Mouse (Mus musculus) layer of hippocampus, postnatal 10 days (tissue): ENCODE data around the gene Srd5a1. TPM values are rescaled to one million over a fixed set of nuclear protein-coding genes. Genes with fewer than 3 reads are reported as not detected.
"Not testable (repeated sequence)": the region's sequence is repeated elsewhere in the genome, so short reads cannot be mapped to it uniquely, and the experiment has no call there.

Experiments
- DNase-seq, 2 experiments: peaks; one replicate each; pipeline ENCODE4 v3.0.0; 2021; ENCODE audit warnings: low spot score in 2 of 2
- total RNA-seq, 2 experiments: library from RNA; stranded (reverse); gene quantifications; 2 replicates each; pipeline ENCODE4 v1.2.3; 2021

Srd5a1 gene
- total RNA-seq, 2 experiments from 2014 or later = 22.9 TPM

DNA sequence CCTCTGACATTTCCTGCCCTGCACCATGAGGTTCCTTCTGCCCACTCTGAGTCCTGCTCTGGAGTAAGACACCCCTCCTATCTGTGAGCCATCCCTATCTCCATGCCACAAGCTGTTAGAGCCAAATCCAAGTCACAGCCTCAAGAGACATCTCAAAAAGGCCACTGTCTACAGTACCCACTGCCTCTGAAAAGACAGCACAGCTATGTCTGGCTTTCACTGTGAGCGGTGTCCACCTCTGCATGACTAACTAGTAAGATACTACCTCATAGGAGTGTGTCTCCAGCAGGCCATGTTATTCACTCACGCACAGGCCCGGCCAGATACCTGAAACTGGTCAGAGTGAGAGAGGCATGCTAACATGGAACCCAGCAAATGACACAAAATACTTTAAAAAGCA is 16.7 kb upstream of the Srd5a1 start:
- no peak for DNase-seq

DNA sequence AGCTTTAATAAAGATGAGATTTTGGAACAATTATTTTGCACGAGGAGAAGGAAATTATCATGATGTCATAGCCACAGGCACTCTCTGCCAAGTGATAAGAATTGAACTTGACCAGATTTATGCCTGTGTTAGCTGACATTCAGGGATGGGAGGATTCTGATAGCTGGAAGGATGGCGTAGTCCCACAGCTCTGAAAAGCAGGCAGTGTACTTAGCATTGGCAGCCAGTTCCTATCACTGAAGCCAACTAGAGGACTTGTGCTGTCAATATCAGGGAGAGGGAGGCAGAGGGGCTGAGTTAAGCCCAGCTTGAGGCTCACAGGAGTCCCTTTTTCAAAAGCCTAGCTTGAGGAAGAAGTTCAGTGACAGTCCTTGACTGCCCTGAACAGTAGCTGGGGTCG is 13.3 kb upstream of the Srd5a1 start:
- DNase-seq = no peak

DNA sequence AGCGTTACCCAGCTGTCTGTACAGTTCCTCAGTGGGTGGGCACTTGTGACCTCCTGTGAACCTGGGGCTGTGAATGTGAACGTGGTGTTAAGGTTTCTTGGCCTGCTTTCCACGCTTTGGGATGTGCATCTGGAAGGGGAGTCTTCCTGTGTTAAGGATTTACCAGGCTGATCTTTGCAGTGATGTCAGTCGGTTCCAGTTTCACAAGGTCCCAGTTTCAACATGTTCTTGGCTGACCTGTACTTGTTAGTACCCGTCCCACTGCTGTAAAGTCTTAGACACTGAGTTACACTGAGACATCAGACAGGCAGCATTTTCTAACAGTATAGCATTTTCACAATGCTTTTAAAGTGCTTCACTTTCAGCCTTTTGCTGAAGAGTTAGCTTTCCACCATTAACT is 12.6 kb upstream of the Srd5a1 start:
- no peak for DNase-seq

DNA sequence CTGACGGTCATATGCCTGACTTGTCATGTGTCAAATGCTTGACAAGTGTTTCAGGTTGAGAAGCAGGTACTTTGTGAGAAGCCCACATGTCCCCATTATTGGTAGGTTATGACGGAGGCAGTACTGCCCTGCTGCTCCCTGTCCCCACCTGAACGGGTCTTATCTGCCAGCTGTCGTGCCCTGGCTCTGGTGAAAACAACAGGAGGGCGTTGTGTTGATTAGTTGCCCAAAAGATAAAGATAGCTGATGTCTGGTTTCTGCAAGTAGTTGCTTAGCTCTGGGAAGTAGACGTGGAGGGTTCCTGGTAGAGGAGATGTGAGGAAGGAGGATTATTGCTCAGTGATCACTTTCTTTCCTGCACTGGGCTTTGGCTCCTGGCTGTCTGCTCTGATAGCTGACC is 5.5 kb upstream of the Srd5a1 start:
- no peak for DNase-seq

DNA sequence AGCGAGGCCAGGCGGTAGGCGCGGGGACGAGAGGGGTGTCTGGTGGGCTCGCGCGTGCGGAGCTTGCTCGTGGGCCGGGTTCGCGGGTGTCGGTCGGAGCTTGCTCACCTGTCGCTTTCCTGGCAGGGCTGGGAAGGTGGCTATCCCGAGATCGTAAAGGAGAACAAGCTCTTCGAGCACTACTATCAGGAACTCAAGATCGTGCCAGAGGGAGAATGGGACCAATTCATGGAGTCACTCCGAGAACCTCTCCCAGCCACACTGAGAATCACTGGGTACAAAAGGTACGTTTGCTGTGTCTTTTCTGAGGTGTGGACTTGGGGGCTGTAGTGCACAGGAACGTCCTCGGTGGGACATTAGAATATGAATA is 918 bp upstream of the Srd5a1 start:
- no peak for DNase-seq

DNA sequence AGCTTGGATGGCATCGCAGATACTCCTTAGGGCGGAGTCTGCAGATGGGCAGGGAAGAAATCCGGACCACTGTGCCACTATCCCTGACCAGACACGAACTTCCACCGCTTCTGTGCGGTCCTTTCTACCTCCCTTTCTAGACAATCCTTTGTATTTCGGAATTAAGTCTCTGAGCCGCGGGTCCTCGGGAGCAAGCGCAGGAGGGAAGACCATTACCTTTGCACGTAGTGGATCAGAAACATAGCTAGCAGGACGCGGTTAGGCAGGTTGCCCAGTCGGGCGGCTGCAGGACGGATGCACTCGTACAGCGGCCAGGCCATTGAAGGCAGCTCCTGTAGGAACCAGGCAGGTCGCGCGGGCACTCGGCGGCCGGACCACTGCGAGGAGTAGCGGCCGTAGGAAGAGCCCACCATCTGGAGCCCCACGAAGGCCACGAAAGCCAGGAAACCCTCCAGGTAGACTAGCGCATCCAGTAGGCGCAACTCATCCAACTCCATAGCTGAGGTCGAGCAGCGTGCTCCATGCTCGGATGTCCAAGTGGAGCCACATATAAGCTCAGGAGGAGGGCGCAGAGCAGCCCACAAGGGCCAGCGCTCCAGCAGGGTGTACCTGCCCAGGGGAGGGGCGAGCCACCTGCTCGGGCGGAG is 368 bp downstream of the Srd5a1 start:
- peak; percentile 54 to 65 for DNase-seq

DNA sequence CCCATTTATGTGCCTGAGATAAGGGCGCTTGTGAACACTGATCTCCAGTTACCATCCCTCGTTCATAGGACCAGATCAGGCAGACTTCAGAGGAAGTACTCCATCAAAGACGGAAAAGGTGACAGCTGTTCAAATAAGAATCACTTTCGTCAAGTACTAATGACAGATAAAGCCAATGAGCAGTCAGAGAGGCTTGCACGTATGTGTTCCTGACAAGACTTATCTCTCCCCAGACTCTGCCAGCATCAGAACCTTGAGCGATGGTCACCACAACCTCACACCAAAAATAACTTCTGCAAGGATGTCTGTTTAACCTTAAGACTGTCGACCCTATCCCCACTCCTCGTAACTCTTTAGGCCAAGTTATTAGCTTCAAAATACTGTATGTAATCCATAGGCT is 2.5 kb downstream of the Srd5a1 start:
- no peak for DNase-seq

DNA sequence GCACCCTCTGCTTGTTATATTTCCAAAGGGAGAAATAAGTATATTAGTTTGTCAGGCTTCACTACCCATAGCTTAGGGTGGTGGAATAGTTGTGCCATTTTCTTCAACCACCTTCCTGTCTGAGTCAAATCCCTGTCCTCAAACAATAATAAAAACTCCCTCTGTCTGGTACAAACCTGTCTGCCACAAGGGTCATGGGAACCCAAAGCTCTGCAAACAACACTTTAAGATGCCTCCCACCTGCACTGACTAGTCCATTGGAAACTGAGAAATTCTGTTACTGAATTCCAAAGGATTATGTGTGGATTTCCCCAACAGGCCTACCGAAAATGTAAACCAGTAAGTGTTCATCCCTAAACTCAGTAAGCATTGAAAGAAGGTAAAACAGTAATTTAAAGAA is 6.6 kb downstream of the Srd5a1 start:
- no peak for DNase-seq

DNA sequence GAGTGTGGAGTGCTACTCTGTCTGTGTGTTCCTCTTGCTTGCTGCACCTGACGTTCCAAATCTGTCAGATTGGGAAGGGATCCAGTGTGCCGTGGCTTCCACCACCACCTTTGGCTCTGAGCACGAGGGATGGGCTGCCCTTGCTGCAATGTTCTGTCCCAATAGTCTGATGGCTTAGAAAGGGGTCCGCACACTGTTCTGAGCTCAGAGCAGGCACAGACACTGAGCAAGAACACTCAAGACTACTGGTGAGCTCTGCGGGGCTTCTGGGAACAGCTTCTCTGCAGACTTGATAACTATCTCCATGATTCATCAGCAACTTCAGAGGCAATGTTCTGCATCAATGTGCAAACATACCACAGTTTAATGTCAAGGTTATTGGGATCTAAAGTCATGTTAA is 9.9 kb downstream of the Srd5a1 start:
- no peak for DNase-seq

DNA sequence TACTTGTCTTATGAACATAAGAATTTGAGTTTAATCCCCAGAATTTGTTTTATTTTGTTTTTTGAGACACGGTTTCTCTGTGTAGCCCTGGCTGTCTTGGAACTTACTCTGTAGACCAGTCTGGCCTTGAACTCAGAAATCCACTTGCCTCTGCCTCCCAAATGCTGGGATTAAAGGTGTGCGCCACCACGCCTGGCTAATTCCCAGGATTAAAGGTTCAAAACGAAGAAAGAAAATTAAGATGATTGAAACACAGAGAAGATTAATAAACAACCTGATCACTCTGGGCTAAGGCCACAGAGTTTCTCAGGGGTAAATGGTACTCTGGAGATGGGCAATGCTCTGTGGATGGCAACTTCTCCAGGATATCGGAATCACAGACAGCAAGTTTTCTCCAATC is 10.4 kb downstream of the Srd5a1 start:
- DNase-seq = not testable (repeated sequence)

DNA sequence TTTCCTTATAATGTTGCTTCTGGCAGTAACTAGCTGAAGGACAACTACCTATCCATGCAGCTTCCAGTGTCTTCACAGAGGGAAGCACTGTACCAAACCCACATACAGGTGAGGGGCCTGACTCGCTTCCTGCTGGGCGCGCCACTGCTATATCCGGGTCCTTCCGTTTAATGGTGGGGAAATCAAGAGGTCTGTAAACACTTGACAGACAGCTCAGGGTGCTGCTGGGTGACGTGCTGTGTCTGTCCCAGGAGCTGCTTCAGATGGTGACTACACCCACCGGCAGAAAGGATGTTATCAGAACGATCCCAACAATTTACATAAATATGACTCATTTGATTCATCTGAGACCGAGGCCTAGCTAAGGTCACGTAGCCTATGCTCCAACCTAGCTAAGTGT is 12.4 kb downstream of the Srd5a1 start:
- no peak for DNase-seq

DNA sequence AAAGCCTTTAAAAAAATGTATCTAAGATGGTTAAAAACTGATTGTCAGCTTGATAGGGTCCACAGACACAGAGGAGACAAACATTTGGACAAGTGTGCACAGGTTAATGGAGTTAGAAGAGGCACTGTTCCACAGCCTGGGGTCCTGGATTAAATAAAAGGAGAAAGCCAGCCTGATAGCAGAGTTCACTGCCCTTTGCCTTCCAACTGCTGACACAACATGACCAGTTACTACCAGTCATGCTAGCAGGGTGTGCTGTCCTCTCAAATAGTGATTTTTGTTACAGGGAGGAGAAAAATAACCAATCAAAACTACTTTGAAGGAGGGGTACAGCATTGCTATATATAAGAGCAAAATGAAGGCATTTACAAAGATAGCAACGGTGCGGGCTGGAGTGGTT is 14.7 kb downstream of the Srd5a1 start:
- DNase-seq = no peak

DNA sequence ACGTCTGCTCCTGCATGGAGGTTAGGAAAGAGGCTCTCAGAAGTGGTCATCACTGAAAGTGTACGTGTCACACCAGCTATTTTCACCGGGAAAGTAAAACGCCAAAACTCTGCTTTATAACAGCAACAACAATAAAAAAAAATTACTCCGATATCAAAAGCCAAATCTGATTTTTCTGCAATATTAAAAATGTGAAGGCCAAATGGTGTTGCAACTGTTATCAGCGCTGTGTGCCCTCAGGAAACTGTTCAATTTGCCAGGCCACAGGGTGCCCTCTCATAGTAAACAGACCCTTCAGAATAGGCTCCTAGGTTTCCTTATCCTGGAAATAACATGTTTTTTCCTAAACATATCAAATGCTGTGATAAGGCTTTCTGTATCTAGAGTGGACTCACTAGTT is 15.3 kb downstream of the Srd5a1 start:
- no peak for DNase-seq

DNA sequence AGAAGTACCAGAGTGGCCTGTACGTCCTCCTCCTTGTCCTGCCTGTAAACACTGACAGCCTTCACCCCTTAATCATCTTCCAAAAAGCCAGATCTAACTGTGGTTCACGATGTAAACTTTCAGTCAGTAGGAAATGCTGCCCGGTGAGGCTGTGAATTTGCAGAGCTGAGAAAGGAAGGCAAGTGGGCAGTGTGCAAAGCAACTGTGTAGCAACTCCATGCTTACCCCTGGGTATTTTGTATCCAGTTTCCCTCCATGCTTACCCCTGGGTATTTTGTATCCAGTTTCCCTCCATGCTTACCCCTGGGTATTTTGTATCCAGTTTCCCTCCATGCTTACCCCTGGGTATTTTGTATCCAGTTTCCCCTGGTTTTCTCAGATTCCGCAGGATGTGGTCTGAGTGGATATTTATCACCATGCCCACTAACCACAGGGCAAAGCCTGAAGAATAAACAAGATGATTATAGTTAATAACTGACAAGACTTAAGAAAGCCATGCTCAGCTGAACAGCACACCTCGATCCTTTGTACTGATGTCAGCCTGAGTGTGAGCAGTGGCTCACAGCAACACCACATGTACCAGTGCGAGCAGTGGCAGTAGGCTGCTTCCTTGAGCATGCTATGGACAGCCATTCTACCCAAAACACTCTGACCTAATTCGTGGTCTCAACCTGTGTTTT is 16.5 kb downstream of the Srd5a1 start:
- DNase-seq = no peak

DNA sequence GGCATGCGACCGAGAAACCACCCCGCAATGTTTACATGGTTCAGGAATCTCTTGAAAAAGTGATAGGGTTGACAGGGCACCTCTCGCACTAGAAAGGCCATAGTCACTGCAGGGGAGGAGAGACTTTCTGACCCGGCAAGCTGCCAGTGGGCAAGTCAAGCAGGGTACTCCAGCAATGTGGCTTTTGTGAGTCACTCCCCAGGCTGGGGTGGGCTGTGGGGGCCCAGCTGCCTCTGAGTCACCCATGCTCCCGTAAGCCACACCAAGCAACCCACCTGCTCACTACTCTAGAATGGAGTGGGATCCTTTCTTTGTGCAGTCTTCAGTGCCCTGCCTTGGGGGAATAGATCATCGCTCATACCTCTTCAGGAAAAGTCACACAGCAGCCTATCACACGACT is 17.8 kb downstream of the Srd5a1 start:
- DNase-seq = no peak

DNA sequence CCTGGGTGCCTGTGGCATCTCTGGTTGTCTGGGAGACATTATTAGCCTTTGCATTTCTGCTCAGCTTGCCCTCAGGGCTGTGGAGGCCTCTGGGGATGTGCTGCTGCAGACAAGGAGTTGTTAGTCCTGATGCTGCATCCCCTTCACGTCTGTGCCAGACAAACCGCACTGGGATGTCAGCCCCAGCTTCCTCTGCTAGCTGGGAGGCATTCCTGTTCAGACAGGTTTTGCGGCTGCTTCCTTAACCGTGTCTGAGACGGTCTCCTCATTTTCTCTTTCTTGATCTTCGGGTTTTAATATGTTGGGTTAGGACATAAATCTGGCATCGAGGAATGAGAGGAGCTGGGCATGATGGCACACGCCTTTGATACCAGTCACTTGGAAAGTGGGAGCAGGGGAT is 19.0 kb downstream of the Srd5a1 start:
- DNase-seq = no peak

DNA sequence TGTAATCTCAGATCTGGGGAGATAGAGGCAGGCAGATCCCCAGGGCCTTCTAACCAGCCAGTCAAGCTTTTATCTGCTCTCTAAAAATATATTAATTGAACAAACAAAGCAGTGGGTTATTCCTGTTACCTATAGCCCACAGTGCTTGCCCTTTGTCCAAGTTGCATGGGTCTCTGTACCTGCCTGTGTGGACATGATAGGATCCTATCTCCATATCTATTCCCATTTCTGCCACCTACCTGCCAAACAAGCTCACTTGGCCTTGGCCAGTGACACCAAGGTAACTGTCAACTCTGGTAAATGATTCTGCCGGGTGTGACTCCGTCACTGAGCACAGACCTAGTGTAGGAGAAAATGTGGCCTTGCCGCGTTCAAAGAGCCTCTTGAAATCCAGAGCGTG is 19.9 kb downstream of the Srd5a1 start:
- no peak for DNase-seq

DNA sequence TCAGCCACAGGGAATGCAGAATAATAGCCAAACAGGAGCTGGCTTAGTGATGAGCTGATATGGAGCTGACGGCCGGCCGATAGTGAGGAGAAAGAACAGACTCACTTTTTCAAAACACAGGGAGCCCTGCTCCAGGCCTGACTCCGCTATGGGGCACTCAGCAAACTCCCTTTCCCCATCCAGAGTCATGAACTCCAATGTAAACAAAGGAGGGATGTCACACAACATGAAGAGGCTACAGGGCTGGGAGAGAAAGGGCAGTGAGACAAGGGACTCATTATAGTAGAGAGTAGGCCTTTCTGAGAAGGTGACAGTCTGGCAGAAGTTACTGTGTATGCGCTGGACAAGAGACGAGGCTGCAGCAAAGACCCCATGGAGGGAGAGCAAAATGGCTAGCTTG is 23.0 kb downstream of the Srd5a1 start:
- DNase-seq = no peak

DNA sequence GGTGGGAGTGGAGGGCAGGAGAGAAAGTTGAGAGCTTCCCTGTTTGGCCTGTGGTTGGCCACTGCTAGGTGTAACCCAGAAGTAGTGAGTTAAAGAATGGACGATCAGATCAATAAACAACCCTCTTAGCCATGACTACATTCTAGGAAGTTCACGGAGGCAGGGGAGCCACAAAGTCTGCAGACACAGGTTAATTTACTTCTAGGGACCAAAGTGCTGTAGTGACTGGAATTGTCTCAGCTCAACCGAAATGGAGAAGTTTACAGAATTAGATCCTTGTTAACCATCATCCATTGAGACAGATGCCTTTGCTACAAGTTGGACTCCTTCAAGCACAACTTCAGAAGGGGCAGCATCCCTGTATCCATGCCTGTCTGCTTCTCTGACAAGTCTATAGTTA is 23.4 kb downstream of the Srd5a1 start:
- DNase-seq = no peak

DNA sequence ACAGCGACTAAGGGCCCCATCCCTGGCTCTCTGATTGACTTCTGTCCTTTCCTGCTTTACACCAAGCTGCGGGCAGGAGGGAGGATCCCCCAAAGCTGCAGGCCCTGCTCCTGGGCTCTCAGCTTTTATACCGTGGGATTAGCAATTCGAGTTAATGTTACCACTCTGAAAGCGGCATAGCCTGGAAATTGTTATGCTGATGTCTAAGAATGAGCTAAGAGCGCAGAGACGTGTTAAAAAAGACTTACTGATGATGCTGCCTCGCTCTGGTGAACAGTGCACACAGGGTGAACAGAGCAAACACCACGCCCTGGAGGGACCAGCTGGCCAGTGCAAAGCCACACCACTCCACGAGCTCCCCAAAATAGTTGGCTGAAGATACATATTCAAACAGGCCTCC is 24.9 kb downstream of the Srd5a1 start:
- no peak for DNase-seq

DNA sequence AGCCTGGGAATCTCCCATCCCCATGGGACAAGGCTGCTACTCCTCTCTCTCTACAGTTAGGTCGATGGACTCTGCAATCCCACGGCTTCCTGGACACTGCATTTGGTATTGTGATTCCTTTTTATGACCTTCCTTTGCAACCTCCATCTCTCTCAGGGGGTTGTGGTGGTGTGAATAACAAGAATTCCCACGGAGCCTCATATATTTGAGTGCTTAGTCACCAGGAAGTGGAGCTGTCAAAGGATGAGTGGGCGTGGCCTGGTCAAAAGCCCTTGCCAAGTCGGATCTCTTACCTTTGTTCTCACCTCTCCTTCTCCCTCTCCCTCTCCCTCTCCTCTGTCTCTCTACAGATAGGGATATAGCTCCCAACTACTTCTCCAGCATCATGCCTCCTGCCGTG is 25.4 kb downstream of the Srd5a1 start:
- DNase-seq = no peak

DNA sequence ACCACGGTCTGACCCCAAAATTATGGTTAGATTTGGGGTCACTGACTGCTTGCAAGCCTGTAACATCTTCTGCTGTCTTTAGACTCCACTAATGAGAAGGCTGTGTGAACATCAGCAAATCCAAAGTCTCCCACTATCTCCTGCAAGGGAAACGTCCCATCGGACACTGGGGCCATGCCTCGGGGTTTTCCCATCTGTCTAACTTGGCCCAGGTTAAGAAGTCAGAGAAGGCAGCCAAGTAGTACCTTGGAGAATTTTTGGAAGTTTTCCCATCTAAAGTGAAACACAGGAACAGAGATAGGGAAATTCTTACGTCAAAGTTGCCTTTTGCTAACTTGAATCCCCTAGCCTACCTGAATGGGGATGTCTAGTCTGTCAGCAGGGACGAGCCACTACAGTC is 27.7 kb downstream of the Srd5a1 start:
- DNase-seq = no peak

DNA sequence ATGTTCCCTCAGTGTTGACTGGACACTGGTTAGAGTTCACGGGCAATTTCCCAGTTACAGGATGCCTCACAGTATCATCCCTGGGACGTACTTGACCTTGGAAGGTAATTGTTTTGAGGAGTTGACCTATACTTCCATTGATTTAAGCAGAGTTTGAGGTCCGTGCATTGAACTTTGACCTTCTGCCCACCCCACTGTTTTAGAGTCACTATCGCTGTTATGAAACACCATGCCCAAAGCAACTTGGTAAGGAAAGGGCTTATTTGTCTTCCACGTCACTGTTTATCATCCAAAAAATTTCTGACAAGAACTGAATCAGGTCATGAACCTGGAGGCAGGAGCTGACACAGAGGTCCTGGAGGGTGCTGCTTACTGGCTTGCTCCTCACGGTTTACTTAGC is 28.8 kb downstream of the Srd5a1 start:
- no peak for DNase-seq
